Mouse (Mus musculus): ENCODE measurements around the gene Slco1a6.
"Not testable (repeated sequence)": the region's sequence is repeated elsewhere in the genome, so short reads cannot be mapped to it uniquely, and the experiment has no call there.

The Slco1a6 gene

DNA sequence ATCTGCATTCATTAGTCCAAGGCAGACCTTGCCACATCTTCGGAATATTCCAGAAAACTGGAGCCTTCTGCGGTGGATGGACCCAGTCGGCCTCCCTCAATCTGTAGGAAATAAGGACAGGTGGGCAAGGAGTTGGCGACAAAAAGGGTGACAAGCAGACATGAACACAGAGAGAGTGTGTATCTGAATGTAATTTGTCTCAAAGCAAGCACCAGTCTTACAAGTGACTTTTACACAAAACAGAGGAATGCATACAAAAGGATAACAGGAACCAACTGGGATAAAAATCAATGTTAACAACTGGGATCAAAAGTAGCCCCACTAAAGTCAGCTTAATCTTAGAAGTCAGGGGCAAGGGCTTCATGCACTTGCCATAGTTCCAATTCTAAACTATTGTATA lies at the start of gene Slco1a6:
Gene Slco1a6 (minus strand): TSS at position 101 of the 400 bp plus-strand sequence.
- no peak for DNase-seq

DNA sequence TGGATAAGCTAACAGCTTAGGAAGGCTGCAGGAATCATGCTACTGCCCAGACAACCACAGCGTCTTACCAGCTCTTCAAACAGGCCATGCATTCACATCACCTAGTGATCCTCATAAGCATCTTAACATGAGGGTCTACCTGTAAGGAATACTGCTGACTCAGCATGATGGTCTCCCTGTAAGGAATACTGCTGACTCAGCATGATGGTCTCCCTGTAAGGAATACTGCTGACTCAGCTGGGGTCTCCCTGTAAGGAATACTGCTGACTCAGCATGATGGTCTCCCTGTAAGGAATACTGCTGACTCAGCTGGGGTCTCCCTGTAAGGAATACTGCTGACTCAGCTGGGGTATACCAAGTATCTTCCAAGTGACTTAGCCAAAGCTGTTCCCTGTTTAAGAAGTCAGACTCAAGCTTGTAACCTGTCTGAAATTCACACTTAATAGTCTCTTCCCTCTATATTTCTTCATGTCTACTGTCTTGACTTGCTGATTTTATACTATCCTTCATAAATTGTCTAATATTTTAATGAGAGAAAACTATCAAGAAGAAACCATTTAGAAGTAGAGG lies 42.5 kb upstream of the Slco1a6 start:
- DNase-seq: not testable (repeated sequence)

DNA sequence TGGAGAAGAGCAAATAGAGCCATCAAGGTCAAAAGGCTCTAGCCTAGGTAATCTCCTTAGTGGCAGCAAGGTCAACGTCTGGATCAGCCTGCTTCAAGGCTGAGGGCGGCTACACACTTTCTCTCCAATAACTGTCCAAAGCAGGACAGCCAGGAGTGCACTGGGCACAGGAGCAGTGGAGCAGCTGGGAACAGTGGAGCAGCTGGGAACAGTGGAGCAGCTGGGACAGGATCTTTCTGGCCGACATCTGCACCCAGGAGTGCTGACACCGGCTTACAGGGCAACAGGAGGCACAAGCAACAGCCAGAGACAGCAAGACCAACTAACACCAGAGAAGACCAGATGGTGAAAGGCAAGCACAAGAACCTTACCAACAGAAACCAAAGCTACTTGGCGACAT lies 36.7 kb upstream of the Slco1a6 start:
- DNase-seq: no peak

DNA sequence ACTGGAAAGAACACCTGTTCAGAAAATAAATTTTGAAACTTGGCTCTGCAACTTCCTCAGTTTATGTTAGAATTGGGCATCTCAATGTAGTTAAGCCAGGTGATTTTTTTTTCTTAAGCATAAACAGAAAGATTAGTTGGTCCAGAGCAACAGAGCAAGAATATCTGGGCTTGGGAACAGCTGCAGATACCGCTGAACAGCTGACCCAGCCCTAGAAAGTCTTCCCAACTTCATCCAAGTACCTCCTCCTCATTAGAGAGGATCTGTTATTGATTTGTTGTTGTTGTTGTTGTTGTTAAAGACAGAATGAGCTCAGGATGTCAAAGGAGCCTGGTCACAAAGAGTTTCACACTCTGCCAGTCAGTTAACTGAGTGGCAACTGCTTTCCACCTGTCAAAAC lies 31.1 kb upstream of the Slco1a6 start:
- DNase-seq: no peak

DNA sequence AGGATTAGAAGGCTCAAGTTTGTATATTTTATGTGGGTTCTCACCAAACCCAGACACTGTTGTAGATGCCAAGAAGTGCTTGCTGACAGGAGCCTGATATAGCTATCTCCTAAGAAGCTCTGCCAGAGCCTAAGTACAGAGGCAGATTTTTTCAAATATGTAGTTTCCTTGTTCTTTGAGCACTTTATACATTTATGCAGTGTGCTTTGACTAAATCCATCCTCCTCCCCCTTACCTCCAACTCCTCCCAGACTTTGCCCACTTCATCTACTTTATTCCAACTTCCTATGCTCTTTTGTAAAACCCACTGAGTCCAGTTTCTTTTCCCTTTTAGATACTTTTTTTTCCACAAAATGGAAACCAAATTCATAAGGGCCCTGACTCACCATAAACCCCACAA lies 11.8 kb upstream of the Slco1a6 start:
- DNase-seq: no peak

DNA sequence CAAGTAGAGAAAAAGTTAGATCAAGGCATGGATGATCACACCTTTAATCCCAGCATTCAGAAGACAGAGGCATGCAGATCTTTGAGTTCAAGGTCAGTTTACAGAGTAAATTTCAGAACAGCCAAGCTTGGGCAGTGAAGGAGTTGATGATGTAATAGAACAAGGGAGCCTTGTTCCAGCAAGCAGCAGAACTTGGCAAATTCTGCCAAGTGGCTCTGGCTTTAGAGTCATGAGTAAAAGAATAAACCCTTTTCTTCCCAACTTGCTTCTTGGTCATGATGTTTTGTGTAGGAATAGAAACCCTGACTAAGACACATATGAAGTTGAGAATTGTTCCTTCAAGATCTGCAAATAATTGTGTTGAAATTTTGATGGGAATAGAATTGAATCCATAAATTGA lies 3.5 kb upstream of the Slco1a6 start:
- DNase-seq: no peak

DNA sequence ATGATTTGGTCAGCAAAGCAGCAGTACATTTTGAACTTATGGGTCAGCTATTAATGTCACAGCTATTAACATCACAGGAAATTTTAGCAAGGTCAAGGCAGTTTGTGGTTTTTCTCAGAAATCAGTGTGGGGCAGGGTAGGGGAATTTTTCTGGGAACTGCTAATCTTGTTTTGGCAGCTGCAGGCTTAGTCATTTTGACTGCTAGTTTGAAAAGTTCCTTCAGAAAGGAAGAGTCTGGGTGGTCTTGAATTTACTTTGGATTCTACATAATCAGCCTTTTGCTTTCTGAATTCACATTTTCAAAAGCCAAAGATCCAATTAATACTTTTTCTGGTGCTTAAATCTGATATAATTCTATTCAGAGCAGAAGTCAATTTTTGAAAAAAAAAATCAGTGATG lies 1.4 kb upstream of the Slco1a6 start:
- DNase-seq: no peak

DNA sequence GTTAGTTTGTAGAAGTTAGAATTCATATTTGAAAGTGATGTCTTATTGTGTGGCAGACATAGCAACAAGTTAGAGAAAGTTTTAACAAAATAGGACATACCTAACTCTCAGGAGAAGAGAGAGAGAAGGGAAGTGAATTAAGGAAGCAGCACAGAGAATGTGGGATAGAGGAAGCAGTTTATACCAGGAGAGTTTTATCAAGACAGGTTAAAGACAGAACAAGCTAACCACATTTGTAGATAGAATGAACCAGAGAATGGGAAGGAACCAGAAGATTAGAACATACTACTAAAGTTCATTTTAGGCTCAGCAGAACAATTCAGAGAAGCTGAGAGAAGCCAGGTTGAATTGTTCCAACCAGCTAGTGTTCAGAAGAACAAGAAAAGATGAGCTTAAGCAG lies 7.8 kb downstream of the Slco1a6 start:
- DNase-seq: no peak

DNA sequence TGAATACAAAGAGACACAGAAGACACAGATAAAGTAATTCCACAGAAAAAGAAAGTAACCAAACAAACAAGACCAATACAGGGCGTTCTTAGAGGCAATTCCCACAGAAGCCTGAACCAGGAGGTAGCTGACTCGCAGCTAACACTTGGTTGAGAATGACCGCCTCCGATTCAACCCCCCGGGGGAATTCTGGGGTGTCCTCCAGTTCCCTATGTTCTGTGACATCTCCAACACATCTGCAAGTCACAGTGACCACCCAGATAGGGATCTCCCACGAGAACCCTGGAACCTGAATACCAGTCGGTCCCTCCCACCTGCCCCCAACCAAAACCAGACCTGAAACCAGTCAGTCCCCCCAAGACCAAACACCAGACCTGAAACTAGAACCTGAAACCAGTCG lies 14.1 kb downstream of the Slco1a6 start:
- no peak for DNase-seq

DNA sequence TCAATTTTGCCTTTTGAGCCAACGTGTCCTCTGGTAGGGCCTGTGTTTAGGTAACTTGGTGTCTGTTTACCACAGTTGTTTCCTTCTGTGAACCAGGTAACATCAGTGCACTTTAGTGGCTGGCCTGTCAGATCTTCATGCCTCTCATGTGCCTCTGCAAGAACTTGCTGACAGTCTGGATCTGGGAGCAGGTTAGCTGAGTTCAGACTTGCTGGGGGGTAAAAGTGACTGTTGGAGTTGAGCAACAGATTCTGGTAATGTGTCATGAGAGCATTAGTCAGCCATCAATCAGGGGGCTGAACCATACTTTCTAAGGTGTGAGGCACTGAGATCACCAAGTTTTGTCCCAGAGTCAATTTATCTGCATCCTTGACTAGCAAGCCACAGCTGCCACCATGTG lies 16.4 kb downstream of the Slco1a6 start:
- no peak for DNase-seq

DNA sequence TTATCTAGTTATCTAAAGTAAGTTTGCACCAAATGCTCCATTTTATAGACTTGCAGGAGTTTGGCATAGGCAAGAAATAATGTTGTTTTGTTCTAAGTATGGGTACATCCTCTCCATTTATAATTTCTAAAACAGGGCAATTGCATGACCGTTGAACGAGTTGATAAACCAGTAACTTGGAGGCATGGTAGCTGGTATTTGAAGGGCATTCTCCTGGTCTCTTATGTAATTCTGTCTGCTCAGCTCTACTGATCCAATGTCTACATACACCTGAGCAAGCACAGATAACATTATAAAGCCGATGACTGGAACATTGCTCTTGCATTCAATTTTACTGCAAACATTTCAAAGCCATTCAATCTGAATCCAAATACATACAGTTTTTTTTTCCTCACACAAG lies 20.9 kb downstream of the Slco1a6 start:
- DNase-seq: no peak

DNA sequence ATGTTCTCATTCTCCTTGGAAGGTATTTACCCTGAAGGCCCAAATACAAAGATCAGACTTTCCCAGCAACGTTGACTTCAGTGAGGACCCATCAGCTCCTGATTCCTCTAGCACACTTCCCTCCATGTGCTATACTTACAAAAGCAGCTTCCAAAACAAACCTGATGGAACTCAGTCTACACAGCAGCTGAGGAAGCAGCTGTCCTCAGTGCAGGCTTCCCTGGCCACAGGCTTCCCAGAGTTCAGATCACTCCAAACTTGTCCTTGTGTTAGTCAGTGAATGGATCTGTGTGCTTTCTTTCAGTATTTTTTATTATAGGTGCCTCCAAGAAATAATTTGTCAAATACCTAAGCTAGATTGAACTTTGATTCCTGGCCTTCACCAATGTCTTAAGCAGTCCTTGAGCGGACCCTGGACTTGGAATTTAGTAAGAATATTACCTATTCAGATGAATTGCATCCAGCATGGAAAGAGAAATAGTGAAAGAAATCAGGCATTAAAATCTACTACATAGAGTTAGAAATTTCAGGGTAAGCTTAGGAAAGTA lies 22.4 kb downstream of the Slco1a6 start:
- DNase-seq: no peak

DNA sequence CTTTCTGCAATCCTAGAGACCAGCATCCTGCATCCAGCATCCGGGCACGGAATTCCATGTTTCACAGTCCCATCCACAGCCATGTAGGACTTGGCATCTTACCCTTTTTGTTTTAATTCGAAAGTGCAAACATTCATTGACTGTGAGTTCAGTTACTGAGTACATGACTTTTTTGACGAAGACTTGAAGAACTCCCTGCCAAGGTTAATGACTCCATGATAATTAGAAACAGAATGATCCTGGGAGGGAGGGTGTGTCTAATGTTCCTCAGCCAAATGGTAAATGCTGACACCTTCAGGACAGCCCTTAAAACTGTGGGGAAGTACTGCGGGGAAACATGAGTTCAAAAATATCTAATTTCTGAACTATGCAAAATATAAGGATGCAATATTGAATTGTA lies 44.9 kb downstream of the Slco1a6 start:
- DNase-seq: no peak

DNA sequence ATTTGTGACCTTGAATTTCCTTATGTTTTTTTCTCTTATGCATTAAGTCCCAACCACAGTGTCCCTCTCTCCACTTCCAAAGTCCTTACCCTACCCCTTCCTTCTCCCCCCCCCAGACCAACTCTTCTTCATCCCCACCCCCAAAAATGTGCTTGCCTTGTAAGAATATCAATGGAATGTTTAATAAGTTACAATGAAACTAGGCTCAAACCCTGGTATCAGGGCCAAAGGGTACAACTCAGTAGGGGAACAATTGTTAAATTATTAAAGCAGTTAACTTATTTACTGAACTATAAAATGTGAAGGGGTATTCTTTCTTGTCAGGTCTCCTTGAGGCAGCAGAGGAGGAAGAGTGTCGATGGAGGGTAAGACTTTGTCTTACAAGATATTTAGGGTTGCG lies 47.1 kb downstream of the Slco1a6 start:
- DNase-seq: no peak

DNA sequence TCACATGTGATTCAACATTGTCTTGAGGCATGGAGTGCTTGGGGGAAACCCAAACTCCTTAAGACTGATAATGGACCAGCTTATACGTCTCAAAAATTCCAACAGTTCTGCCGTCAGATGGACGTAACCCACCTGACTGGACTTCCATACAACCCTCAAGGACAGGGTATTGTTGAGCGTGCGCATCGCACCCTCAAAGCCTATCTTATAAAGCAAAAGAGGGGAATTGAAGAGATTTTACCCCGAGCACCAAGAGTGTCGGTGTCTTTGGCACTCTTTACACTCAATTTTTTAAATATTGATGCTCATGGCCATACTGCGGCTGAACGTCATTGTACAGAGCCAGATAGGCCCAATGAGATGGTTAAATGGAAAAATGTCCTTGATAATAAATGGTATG lies 54.2 kb downstream of the Slco1a6 start:
- DNase-seq: peak; percentile 4

DNA sequence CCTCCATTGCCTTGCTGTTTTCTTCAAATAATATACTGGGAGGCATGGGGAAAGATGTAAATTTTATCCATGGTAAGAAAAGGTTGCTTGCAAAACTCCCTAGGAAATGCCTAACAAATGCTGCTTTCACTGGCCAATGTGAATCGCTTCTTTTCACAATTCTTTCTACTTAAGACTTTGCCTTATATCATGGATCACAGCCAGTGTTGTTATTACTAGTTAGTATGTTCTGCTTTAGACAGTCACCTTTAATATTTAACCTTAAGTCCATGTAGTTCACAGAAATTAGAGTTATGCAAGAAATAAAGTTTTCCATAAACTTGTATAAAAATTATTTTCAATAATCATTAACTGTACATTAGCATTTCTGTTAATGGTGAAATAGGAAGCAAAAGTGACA lies 60.0 kb downstream of the Slco1a6 start:
- no peak for DNase-seq

DNA sequence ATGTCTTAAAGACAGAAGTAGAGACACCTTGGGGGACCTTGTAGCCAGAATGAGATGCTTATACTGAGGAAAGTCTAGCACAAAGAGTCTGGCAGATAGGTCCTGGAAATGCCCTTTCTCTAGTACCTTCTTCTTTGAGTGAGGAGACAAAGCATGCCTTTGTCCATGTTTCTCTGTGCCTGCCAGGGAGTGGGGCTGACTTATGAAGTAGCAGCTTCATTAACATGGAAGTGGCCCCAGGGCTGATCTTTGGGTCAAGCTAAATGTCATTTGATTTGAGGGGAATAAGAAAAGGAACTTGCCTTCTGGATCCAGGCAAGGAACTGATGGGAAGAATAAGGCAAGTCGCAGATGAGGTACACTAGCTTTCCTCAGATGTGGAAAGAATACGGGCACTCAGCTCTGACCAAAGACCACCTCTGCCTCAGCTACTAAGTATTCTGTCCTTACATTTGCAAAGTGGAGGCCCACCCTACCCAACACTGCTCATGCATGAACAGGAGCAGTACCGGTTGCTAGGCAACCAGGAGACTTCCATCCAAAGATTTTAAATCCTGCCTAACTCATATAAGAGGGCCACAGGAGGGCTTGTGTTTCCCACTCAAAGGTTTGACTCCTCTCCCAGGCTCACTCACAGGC lies 96.5 kb downstream of the Slco1a6 start:
- DNase-seq: no peak

DNA sequence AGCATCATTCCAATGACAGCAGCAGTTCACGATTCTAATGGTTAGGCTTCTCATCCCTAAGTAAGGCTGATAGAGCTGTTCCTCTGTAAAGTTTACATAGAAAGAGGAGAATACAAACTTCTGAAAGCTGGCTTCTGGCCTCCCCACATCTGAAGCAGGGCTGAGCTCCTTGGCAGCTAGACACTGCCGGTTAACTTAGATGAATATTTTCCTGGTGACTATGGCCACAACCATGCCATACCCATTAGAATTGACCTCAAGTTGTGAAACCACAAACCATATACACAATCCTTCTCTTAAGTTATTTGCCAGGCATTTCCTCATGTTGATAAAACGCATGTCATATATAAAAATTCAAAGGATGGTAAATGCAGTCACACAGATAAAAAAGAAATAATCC lies 117.2 kb downstream of the Slco1a6 start:
- no peak for DNase-seq

DNA sequence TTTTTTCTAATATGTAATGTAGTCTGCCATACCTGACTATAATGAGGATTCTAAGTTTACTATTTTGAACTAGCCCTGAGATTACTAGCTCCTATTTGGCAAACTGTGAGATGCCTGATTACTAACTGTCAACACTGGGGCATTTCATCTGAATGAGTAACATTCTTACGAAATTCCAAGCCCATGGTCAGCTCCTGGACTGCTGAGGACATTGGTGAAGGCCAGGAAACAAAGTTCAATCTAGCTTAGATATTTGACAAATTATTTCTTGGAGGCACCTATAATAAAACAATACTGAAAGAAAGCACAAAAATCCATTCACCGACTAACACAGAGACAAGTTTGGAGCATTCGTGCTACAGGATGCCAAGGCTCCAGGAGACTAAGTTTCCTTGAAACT lies 150.0 kb downstream of the Slco1a6 start:
- DNase-seq: not testable (repeated sequence)

DNA sequence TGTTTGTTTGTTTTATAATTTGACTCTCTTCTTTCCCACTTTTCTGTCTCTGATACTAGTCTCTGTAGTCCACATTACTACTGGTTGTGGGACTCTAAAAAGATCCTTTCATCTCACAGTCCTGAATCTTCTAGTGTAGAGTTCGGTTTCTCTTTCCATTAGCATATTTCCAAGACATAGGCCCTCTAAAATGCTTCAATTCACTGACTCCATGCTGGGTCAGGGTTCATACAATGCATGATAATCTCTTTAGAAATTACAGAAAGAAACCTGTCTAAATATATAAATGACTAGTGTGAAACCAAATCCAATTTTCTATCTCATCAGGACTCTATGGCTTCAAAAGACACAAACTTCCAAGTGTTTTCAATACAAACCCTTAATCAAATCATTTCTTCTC lies 160.6 kb downstream of the Slco1a6 start:
- no peak for DNase-seq

DNA sequence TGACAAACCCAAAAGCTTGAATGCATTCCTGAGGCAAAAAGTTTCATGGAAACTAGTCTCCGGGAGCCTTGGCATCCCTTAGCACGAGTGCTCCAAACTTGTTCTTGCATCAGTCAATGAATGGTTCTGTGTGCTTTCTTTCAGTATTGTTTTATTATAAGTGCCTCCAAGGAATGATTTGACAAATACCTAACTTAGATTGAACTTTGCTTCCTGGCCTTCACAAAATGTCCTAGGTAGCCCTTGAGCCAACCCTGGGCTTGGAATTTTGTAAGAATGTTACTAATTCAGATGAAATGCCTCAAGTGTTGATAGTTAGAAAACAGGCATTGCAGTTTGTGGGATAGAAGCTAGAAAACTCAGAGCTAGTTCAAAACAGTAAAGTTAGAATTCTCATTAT lies 162.6 kb downstream of the Slco1a6 start:
- DNase-seq: no peak

DNA sequence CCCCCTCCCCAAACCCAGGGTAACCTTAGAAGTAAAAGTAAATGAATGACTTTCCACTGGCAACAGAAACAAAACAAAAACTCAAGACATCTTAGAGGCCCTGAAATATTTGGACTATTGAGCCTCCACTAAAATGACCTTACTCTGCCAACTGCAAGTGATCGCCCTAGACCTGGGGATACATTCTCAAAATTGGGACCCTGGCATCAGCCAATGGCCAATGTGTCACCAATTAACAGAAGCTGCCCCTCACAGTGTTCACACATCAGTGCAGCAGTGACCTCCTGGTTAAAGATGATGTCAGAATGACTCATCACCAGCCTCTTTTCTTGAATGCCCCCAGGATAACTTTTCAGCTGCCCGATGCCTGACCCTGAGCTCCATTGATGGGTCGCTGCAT lies 166.4 kb downstream of the Slco1a6 start:
- DNase-seq: no peak

DNA sequence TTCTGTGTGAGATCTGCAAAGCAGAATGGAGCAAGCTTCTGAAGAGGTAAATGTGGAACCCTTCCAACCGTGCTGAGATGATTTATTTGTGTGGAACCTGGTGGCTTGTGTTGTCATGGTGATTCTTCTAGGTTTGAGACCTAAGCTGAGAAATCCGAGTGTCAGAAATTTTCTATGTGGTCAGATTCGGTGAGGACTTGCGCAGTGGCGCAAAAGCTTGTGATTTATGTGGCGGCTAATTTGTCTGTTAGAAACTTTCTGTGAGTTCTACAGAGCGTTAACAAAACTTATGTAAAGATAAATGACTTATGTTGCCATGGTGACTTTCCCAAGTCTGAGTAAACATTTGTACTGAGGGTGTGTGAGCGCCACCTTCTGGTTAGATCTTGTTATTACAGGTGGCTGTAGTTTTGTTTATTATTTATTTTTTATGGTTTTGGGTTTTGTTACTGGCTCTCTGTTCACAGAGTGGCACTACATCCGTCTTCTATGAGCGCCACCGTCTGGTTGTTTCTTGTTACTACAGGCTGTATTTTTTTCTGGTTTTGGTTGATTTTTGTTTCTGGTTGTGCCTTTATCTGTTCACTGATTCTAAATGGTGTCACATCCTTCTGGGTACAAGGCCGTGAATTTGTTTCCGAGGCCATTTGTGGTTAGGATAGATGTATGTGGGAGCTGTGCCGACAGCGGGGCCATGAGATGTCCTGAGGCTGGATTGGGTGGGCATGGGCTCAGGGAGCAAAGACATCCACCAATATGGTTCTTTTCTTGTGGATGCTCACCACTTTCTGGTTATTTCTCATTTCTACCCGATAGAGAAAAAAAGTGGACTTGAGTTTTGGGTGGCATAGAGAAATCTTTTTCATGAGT lies 167.8 kb downstream of the Slco1a6 start:
- peak; percentile 19 for DNase-seq

DNA sequence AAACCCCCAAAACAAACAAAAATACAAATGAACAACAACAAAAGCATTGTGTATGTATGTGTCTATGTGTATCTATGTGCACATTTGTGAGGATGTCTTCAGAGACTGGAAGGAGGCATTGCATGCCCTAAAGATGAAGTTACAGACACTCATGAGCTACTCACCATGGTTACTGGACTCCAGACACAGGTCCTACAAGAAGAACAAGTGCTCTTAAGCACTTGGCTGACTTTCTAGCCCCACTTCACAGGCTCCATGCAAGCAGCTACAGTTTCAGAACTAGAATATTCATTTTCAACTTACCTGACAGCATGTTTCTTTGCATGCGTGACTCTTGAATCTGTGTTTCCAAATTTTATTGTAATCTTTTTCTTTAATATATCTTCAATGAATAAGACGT lies 172.6 kb downstream of the Slco1a6 start:
- DNase-seq: no peak

Measured in right cerebral cortex, adult 18-20 months (tissue).